Mouse (Mus musculus) bone marrow, adult 2 months (tissue): ENCODE results near the gene Pitpnm1. TPM values are rescaled to one million over a fixed set of nuclear protein-coding genes. Genes with fewer than 3 reads are reported as not detected.

Experiments used
- H3K27ac ChIP-seq: fragments of 200-500 bp; 2 replicates; pipeline ENCODE4 v1.5.1; 2012; ENCODE audit warnings: low read depth, mild to moderate bottlenecking, control low read depth, inconsistent platforms, low read length; ENCODE audit not compliant: control insufficient read depth, poor library complexity, insufficient read depth
- H3K4me1 ChIP-seq: fragments of 200-500 bp; 2 replicates; pipeline ENCODE4 v1.6.1; 2011; ENCODE audit warnings: low read length; ENCODE audit not compliant: control insufficient read depth, insufficient read depth
- H3K4me3 ChIP-seq: fragments of 200-500 bp; replicated peaks from 2 replicates; pipeline ENCODE3; 2011; ENCODE audit warnings: mild to moderate bottlenecking, low read depth, low read length, control low read depth; ENCODE audit not compliant: control insufficient read depth
- CTCF ChIP-seq: fragments of 200-500 bp; IDR thresholded peaks from 2 replicates; pipeline ENCODE4 v1.5.1; 2011; ENCODE audit warnings: low read length, control low read depth; ENCODE audit not compliant: control insufficient read depth, insufficient read depth
- POLR2A ChIP-seq: fragments of 200-500 bp; IDR thresholded peaks from 2 replicates; pipeline ENCODE4 v1.6.1; 2011; ENCODE audit warnings: low read depth, mild to moderate bottlenecking, control low read depth, low read length, borderline replicate concordance; ENCODE audit not compliant: control insufficient read depth
- WGBS: fragments of 180-500 bp; shearing (Covaris S2); methylation state at CpG from one replicate; pipeline ENCODE4 v1.1.7; 2018; 5-methylcytosine and 5-hydroxymethylcytosine counted together
- polyA plus RNA-seq: library from polyadenylated mRNA; stranded (reverse); fragments of >200 nt; gene quantifications from 2 replicates; pipeline ENCODE4 v1.2.4, GENCODE M21; 2011; ENCODE audit warnings: low replicate concordance; ENCODE audit not compliant: missing spikeins, insufficient read depth, insufficient read length

Pitpnm1 gene
- polyA plus RNA-seq, 1 experiment = 159 TPM

GRCm38 (mm10) chr19:4086156-4086555 lies 13.6 kb upstream of the Pitpnm1 start:
- H3K4me1 ChIP-seq = no peaks in the 10 kb centered on the region
- 84% methylated on average over 15 of the region's 15 CpGs for WGBS
- H3K4me3 ChIP-seq = no peak overlapping the region
- TF ChIP-seq POLR2A (no peak), CTCF (no peak)
- no peak overlapping the region for H3K27ac ChIP-seq

DNA sequence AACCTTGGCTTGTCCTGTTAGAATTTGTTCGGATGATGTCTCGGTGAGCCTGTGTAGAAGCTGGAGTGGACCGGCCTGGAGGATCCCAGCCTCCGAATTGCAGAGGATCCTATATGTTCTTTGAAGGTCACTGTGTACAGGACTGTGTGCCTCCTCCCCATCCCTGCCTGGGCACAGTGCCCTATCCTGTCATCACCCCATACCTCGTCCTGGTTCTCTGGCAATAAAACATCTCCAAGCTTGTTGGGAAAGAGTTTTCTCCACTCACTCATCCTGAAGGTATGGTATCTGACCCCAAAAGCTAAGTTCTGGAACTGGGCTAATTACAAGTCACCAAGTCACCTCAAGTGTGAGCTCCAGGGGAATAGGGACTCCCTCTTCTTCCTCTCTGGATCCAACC lies 12.7 kb upstream of the Pitpnm1 start:
- Histone ChIP-seq H3K27ac (no peak overlapping the region), H3K4me3 (no peak overlapping the region), H3K4me1 (no peaks in the 10 kb centered on the region)
- WGBS = 79% methylated on average over 5 of the region's 5 CpGs
- TF ChIP-seq POLR2A = no peak
- no peak for TF ChIP-seq CTCF

DNA sequence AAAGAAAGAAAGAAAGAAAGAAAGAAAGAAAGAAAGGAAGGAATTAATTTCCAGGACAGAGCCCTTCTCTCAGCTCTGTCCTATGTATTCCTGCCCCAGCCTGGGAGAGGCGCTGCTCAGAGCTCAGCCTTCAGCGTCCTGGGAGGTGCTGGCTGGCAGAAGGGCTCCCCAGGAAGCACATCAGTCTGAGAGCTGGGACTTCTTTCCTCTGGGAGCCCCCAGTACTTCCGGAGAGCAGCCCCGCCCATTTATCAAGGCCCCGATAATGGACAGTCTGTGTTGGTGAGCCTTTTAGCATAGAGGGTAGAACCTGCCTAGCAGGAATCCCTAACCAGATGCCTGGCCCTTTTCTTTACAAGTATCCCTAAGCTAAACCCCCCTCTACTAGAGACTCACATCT lies 11.7 kb upstream of the Pitpnm1 start:
- Histone ChIP-seq H3K4me3 (no peak overlapping the region), H3K27ac (no peak overlapping the region), H3K4me1 (no peaks in the 10 kb centered on the region)
- TF ChIP-seq CTCF = no peak
- no peak for TF ChIP-seq POLR2A
- WGBS = 43% methylated on average over 5 of the region's 5 CpGs

- H3K4me3 ChIP-seq = no peak overlapping the region
- WGBS = 73% methylated on average over 6 of the region's 6 CpGs
- TF ChIP-seq POLR2A (no peak), CTCF (no peak)
Observed at GRCm38 (mm10) chr19:4089128-4089527, 10.7 kb upstream of the Pitpnm1 start.

GRCm38 (mm10) chr19:4090446-4090845 lies 9.4 kb upstream of the Pitpnm1 start:
- no peak for TF ChIP-seq CTCF
- no peak for TF ChIP-seq POLR2A
- Histone ChIP-seq H3K27ac (no peak overlapping the region), H3K4me1 (no peaks in the 10 kb centered on the region), H3K4me3 (no peak overlapping the region)
- WGBS = 69% methylated on average over 3 of the region's 3 CpGs

More at GRCm38 (mm10) chr19:4089128-4089527, 10.7 kb upstream of the Pitpnm1 start:
- H3K4me1 ChIP-seq = no peaks in the 10 kb centered on the region
- H3K27ac ChIP-seq = no peak overlapping the region

GRCm38 (mm10) chr19:4091383-4091782 lies 8.4 kb upstream of the Pitpnm1 start:
- TF ChIP-seq CTCF (no peak), POLR2A (no peak)
- 31% methylated on average over 2 of the region's 2 CpGs for WGBS

GRCm38 (mm10) chr19:4092750-4093149 lies 7.0 kb upstream of the Pitpnm1 start:
- TF ChIP-seq POLR2A (no peak), CTCF (no peak)
- Histone ChIP-seq H3K4me1 (peaks cover 1% of the 10 kb centered on the region; the same call in 1 of the 2 replicates), H3K27ac (no peak overlapping the region), H3K4me3 (no peak overlapping the region)
- 30% methylated on average over 3 of the region's 3 CpGs for WGBS

More at GRCm38 (mm10) chr19:4091383-4091782, 8.4 kb upstream of the Pitpnm1 start:
- no peak overlapping the region for H3K27ac ChIP-seq
- no peaks in the 10 kb centered on the region for H3K4me1 ChIP-seq
- no peak overlapping the region for H3K4me3 ChIP-seq

DNA sequence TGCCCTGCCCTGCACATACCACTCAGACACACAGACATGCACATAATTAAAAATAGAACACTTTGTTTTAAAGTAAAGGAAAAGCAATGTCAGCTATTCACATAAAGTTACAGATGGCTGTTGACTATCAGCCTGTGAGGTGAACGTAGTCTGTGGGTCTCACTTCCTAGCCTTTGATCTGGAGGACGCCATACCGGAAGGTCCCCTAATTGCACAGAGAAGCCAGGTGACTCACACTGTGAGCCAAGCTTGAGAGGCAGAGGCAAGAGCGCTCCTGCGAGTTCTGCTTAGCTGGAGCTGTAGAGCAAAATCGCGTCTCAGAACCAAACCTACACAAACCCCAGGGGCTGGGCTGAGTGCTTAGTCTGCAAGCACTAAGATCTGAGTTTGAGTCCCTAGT lies 6.0 kb upstream of the Pitpnm1 start:
- no peak overlapping the region for H3K4me3 ChIP-seq
- TF ChIP-seq CTCF = no peak
- TF ChIP-seq POLR2A = no peak
- H3K27ac ChIP-seq = no peak overlapping the region
- peaks cover 1% of the 10 kb centered on the region; the same call in 1 of the 2 replicates for H3K4me1 ChIP-seq
- WGBS = 70% methylated on average over 7 of the region's 7 CpGs

DNA sequence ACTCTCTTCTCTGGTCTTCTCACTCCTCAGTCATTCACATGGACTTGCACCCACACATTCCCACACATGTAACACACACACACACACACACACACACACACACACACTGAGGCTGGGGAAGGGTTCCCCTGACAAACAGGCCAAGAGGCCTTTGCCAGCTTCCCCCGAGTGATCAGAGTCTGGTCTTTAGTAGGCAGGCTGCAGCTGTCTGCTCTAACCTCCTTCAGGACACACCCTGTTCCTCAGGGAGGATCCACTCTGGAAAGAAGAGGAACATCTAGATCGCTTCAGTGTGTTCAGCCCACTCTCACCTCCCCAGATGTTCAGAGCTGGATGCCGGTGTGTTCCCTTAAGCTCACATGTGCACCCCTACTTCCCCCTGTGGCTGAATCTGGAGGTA lies 5.5 kb upstream of the Pitpnm1 start:
- Histone ChIP-seq H3K4me3 (no peak overlapping the region), H3K4me1 (peaks cover 1% of the 10 kb centered on the region; the same call in 1 of the 2 replicates), H3K27ac (no peak overlapping the region)
- 77% methylated on average over 3 of the region's 3 CpGs for WGBS
- TF ChIP-seq CTCF (no peak), POLR2A (no peak)
